Mouse (Mus musculus): Measurements from ENCODE around the gene Bhlha9. TPM values are rescaled to one million over a fixed set of nuclear protein-coding genes. Genes with fewer than 3 reads are reported as not detected.

The Bhlha9 gene
- polyA plus RNA-seq (2012; rRNA removed), result 0.37 and 0.64 TPM in 2 replicates

DNA sequence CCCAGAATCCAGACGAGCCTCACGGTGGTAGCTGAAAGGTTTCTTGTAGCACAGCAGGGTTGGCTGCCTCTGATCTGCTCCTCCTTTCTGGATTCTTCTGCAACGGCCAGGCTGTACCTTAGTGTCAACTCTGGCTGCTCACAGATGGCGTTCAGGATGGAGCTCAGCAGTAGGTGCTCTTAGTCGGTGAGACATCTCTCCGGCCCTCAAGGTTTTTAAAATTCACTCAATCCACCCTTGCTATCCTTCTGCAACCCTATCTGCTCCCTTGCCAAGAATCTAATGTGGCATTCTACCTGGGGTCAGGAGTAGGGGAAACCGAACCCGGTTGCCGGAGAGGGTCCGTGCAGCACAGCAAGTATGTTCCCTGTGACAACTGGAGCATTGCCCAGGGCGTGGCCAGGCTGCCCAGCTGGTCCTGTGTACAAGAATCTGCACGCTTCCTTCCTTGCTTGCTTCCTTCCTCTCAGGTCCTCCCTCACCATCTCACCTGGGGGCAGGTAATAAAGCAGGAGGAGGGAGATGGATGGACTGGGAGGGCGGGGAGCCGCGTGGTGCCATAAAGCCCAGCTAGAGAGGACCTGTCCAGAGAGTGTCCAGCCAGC, at the start of gene Bhlha9:
Gene Bhlha9 (plus strand): TSS at position 600 of the 605 bp plus-strand sequence.
- no peak for DNase-seq (ENCODE audit: low read depth)
- TF ChIP-seq POLR2A (IDR thresholded peaks at IDR 0.05; ENCODE audit: borderline replicate concordance, extremely low read depth, insufficient read depth, insufficient read length, poor library complexity, severe bottlenecking), result no peak
- no peak for TF ChIP-seq CTCF (IDR thresholded peaks at IDR 0.05; ENCODE audit: borderline replicate concordance, extremely low read depth, insufficient read depth, insufficient read length)

DNA sequence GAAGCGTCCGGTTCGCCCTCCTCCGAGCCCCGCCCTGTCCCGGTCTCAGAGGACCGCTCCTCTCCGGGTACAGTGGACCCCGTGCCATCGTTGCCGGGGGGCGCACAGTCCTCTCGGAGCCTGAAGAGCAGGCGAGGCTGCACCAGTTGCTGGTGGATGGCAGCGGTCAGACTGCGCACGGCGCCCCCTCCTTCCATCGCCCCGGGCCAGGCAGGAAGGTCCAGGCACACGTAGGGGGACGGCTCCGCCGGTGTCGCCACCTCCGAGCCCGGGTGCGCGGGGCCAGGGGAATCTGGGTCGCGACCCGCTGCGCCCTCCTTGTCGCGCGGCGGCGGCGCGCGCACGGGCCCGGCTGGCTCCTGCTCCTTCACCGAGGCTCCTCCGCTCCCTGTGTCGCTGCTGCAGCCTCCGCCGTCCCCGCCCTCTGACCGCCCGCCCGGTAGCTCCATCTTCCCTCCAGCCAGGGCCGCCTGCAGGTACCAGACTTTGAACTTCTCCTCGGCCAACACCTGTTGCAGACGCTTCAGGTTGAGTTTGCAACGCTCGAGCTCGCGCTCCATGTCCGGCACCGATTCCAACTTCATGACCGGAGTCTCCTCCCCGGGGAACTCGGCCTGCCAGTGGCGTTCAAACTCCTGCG, 49.6 kb upstream of the Bhlha9 start:
- TF ChIP-seq POLR2A (IDR thresholded peaks at IDR 0.05; ENCODE audit: borderline replicate concordance, extremely low read depth, insufficient read depth, insufficient read length, poor library complexity, severe bottlenecking) (no peak), CTCF (IDR thresholded peaks at IDR 0.05; ENCODE audit: borderline replicate concordance, extremely low read depth, insufficient read depth, insufficient read length) (no peak)
- peak; percentile 20 for DNase-seq (ENCODE audit: low read depth)

DNA sequence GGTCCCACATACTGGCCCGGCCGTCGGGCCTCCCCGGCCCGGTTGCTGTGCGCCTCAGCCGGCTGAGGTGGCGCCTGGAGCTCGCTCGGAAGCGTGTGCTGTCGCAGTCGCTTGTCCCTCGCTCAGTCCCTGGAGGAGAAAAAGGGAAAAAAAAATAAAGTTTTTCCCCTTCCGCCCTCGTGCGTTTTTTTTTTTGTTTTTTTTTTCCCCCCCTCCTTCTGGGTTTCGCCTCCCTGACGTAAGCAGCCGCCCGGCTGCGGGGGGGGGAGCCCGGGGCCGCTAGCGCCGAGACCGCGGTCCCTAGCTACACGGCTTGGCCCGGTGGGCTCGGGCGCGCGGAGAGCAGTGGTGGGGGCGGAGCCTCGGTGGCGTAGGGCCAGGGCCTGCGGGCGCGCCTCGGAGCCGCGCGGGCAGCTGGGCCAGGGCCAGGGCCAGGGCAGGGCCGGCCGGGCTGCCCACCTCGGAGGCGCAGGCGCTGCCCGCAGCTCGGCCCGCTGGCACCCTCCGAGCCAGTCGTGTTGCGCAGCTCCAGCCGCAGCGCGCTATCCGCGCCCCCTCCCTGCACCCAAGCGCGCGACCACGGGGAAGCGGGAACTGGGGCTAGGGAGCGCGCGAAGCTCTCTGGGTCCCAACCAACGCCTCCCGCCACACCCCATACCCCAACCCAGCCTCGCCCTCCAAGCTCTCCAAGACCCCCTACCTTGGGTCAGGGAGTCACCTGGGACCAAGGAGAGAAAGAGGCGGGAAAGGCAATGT, 48.9 kb upstream of the Bhlha9 start:
- no peak for TF ChIP-seq CTCF (IDR thresholded peaks at IDR 0.05; ENCODE audit: borderline replicate concordance, extremely low read depth, insufficient read depth, insufficient read length)
- no peak for TF ChIP-seq POLR2A (IDR thresholded peaks at IDR 0.05; ENCODE audit: borderline replicate concordance, extremely low read depth, insufficient read depth, insufficient read length, poor library complexity, severe bottlenecking)
- peak; percentile 72 for DNase-seq (ENCODE audit: low read depth)

DNA sequence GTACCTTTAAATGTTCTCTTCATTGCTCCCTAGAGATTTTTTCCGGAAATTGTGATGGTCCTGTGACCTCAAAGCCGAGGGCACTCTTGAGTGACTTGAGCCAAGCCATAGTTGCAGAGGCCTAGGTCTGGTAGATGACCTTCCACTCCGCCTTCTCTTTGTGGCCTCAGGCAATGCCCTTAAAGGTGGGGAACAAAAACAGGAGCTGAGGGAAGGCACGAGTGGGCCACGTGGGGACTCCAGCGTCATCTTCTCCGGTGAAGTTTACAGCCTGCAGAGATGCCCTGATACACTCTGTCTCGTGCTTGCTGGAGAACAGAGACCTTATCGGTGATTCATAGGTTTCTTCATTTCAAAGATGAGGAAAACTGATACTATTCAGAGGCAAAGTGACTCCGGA, 48.2 kb upstream of the Bhlha9 start:
- no peak for DNase-seq (ENCODE audit: low read depth)
- no peak for TF ChIP-seq POLR2A (IDR thresholded peaks at IDR 0.05; ENCODE audit: borderline replicate concordance, extremely low read depth, insufficient read depth, insufficient read length, poor library complexity, severe bottlenecking)
- no peak for TF ChIP-seq CTCF (IDR thresholded peaks at IDR 0.05; ENCODE audit: borderline replicate concordance, extremely low read depth, insufficient read depth, insufficient read length)

DNA sequence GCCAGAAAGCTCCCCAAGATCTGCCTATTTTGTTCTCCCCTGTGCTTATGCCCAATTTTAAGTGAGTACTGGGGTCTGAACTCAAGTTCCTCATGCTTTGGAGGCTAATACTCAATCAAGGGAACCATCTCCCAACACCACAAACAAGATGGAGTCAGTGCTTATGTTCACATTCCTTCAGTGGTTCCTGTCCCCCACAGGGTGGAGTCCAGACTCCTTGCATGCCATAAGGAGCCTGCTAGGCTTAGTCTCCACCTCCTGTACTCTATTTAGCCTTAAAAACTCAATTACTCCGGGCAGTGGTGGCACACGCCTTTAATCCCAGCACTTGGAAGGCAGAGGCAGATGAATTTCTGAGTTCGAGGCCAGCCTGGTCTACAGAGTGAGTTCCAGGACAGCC, 47.4 kb upstream of the Bhlha9 start:
- no peak for DNase-seq (ENCODE audit: low read depth)
- no peak for TF ChIP-seq CTCF (IDR thresholded peaks at IDR 0.05; ENCODE audit: borderline replicate concordance, extremely low read depth, insufficient read depth, insufficient read length)
- TF ChIP-seq POLR2A (IDR thresholded peaks at IDR 0.05; ENCODE audit: borderline replicate concordance, extremely low read depth, insufficient read depth, insufficient read length, poor library complexity, severe bottlenecking), result no peak

DNA sequence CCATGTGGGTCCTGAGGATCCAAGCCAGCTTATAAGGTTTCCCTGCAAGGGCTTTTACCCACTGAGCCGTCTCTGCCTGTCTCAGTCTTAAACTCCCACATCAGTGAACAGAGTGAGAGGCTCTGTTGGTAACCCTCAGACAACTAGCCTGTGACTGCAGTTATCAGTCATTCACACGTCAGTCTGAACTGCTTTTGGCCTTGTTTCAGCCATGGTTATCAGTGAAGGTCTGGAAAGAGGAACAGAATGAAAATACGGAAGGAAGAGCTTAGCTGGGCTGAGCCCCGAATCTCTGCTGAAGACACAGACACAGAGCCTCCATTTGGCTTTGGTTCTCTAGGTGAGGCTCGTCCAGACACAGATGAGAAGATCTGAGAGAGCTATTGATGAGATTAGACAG, 43.7 kb upstream of the Bhlha9 start:
- DNase-seq (ENCODE audit: low read depth), result no peak
- TF ChIP-seq POLR2A (IDR thresholded peaks at IDR 0.05; ENCODE audit: borderline replicate concordance, extremely low read depth, insufficient read depth, insufficient read length, poor library complexity, severe bottlenecking) (no peak), CTCF (IDR thresholded peaks at IDR 0.05; ENCODE audit: borderline replicate concordance, extremely low read depth, insufficient read depth, insufficient read length) (no peak)

DNA sequence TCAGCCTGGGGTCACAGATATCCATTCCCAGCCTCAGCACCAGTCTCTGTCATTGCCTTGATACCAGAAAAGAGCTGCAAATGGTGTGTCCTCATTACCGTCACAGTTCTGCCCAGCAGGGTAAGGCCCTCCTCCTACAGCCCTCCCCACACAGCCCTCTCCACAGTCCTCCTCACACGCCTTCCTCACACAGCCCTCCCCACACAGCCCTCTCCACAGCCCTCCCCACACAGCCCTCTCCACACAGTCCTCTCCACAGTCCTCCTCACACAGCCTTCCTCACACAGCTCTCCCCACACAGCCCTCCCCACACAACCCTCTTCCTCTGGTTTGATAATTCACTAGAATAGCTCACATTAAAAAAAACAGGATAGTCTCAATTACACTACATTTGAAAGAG, 42.2 kb upstream of the Bhlha9 start:
- no peak for TF ChIP-seq CTCF (IDR thresholded peaks at IDR 0.05; ENCODE audit: borderline replicate concordance, extremely low read depth, insufficient read depth, insufficient read length)
- no peak for TF ChIP-seq POLR2A (IDR thresholded peaks at IDR 0.05; ENCODE audit: borderline replicate concordance, extremely low read depth, insufficient read depth, insufficient read length, poor library complexity, severe bottlenecking)
- DNase-seq (ENCODE audit: low read depth), result no peak

DNA sequence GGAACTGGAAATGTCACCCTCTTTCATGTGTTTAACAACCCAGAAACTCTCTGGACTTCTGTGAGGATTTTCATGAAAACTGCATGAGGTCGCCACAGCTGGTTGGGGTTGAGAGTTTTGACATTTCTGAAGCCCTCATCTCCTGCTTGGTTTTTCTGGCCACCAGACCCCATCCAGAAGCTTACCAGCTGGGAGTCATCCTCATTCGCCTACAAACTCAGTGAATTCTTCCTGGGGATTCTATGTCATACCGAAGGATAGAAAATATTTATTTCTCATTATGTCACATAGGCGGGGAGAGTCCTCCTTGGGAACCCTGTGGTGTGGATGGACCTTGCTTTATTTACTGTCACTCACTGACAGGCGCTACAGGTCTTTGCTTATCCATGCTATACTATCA, 41.8 kb upstream of the Bhlha9 start:
- no peak for DNase-seq (ENCODE audit: low read depth)
- TF ChIP-seq POLR2A (IDR thresholded peaks at IDR 0.05; ENCODE audit: borderline replicate concordance, extremely low read depth, insufficient read depth, insufficient read length, poor library complexity, severe bottlenecking) (no peak), CTCF (IDR thresholded peaks at IDR 0.05; ENCODE audit: borderline replicate concordance, extremely low read depth, insufficient read depth, insufficient read length) (no peak)

DNA sequence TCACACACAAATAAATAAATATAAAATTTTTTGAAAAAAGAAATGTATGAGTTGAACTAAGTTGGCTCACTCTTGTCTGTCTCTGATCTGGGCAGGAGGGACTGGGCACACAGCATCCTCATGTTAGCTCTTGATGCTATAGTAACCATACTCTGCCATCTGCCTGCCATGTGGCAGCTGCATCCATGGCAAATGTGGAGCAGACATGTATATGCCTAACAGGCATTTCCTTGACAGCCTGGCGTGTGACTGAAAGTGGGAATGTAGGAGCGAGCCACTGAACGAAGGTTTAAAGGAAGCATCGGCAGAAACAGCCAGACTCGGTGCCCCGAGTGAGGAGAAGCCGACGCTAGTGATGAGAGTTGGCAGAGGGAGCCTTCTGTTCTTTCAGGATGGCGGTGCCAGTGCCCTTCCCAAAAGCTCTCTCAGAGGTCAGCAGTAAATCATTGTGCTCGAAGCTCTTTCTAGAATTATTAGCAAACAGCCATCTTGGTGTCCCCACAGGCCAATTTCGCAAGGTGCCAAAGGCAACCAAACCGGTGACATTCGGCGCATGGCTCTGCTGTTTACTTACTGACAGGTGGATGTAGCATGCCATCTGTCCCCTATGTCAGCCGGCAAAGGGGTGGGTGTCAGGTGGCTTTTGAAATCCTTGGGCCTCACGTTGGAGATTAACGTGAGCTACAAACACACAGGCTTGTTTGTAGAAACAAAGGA, 32.8 kb upstream of the Bhlha9 start:
- TF ChIP-seq CTCF (IDR thresholded peaks at IDR 0.05; ENCODE audit: borderline replicate concordance, extremely low read depth, insufficient read depth, insufficient read length) (no peak), POLR2A (IDR thresholded peaks at IDR 0.05; ENCODE audit: borderline replicate concordance, extremely low read depth, insufficient read depth, insufficient read length, poor library complexity, severe bottlenecking) (no peak)
- DNase-seq (ENCODE audit: low read depth), result peak; percentile 89

DNA sequence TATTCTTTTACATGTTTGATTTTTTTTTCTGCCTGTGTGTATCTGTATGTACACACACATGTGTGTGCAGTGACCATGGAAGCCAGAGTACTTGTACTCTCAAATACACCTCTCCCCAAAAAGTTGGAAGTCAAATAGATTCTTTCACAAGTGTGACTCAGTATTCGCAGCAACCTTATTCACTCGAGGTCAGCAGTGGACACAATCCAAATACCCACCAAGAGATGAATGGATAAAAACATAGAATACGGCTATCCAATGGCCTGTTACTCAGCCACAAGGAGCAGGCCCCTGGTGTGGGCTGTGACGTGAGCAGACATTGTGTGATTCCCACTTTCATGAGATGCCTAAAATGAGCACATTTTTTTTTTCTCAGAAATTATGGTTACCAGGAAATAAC, 32.0 kb upstream of the Bhlha9 start:
- no peak for DNase-seq (ENCODE audit: low read depth)
- no peak for TF ChIP-seq CTCF (IDR thresholded peaks at IDR 0.05; ENCODE audit: borderline replicate concordance, extremely low read depth, insufficient read depth, insufficient read length)
- no peak for TF ChIP-seq POLR2A (IDR thresholded peaks at IDR 0.05; ENCODE audit: borderline replicate concordance, extremely low read depth, insufficient read depth, insufficient read length, poor library complexity, severe bottlenecking)

DNA sequence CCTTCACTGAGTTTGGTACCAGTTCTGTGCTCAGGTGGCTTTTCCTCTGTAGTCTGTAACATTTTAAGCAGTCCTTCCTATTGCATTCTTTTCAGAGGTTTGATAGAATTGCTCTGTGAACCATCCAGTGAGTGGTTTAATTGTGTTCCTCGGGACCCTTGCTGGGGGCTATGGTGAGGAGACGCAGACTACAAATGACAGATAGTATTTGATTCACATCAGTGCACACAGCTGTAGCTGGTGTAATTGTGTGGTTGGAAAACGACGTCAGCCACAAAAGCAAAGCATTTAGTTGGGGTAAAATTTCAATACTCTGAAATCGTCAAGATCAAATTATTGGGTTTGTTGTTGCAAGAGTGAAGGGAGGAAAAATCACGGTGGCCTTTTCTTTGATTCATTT, 28.0 kb upstream of the Bhlha9 start:
- DNase-seq (ENCODE audit: low read depth), result peak; percentile 55
- TF ChIP-seq CTCF (IDR thresholded peaks at IDR 0.05; ENCODE audit: borderline replicate concordance, extremely low read depth, insufficient read depth, insufficient read length) (no peak), POLR2A (IDR thresholded peaks at IDR 0.05; ENCODE audit: borderline replicate concordance, extremely low read depth, insufficient read depth, insufficient read length, poor library complexity, severe bottlenecking) (no peak)
